Mouse (Mus musculus) large intestine, adult 2 months (tissue): ENCODE results near the gene Vps26c. TPM values are rescaled to one million over a fixed set of nuclear protein-coding genes. Genes with fewer than 3 reads are reported as not detected.

Experiments
- polyA plus RNA-seq: library from polyadenylated mRNA; depleted of rRNA; stranded (reverse); fragments of >200 nt; gene quantifications from 2 replicates; pipeline ENCODE4 v1.2.3, GENCODE M21; 2012; rRNA removed

Gene Vps26c
- polyA plus RNA-seq, 1 experiment, result 33.0 TPM

Other genes with a start within 250 kb of the Vps26c start
- gene Hlcs, start 213.3 kb downstream of the Vps26c start, polyA plus RNA-seq, result 4.0 and 5.4 TPM in 2 replicates
- gene Ripply3, start 198.4 kb downstream of the Vps26c start, polyA plus RNA-seq, result 1.2 and 1.4 TPM in 2 replicates
- 8.1 and 16.0 TPM in 2 replicates for gene Ttc3, start 156.2 kb downstream of the Vps26c start, polyA plus RNA-seq
- 23.5 and 25.5 TPM in 2 replicates for gene Pigp, start 155.0 kb downstream of the Vps26c start, polyA plus RNA-seq
- gene Dyrk1a, start 43.2 kb upstream of the Vps26c start, polyA plus RNA-seq, result 24.5 and 44.2 TPM in 2 replicates